Mouse (Mus musculus) granulocyte monocyte progenitor cell, adult 5-6 weeks (primary cell): Measurements from ENCODE around the gene Arid5b. TPM values are rescaled to one million over a fixed set of nuclear protein-coding genes. Genes with fewer than 3 reads are reported as not detected.

ENCODE experiments used
- ATAC-seq: replicated peaks from 2 replicates; pipeline ENCODE4 v1.8.0; 2016; ENCODE audit warnings: mild to moderate bottlenecking, moderate TSS enrichment, inconsistent platforms; ENCODE audit not compliant: poor library complexity, severe bottlenecking
- total RNA-seq, 2 experiments: library from RNA; stranded (forward) in 1 of 2; stranded (reverse) in 1 of 2; fragments of 200-712, 200-1000 nt in 1 of 2; fragments of >200 nt in 1 of 2; fragmentation: Nextera tagmentation in 1 of 2; gene quantifications; 2 replicates each; pipeline ENCODE4 v1.2.3; 2014 to 2017

The Arid5b gene
- total RNA-seq, 2 experiments from 2014 or later: 14.8 to 28.4 TPM

DNA sequence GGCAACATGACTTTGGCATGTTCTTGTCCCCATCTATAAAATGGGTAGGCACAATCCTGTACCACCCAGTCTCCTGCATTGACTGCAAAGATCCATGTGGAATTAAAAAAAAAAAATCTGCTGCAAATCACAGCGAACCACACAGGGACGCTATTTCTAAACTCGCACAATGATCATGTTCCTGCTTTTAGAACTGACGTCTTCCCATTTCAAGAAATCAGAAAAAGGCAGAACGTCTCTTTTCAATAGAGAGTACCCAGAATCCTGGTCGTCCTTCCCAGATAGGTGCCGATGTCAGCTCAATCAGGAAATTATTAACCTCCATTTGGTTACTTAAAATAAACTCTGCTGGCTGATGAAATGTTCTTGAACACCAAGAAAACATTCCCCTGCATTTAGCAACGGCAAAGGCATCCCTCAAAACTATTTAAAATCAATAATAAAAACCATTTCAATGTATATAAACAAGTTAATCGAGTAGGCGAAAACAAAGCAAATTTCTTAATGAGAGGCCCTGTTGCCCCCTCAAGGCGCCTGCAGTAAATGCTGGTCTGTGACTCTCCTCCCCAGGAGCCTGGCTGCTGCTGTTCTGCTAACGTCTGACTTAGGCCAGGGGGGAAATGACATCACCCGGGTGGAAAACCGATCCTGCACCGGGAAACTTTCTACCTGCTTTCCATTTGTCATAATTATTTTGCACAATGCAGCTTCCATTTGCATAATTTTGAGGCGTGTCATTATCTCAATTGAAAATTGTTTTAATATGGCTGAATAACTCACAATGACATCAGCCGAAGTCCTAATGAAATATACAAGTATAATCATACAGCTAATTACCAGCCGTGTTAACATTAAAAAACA lies 3.4 kb downstream of the Arid5b start:
- ATAC-seq: no peak; the same call in 1 of the 2 replicates

GRCm38 (mm10) chr10:68269789-68270188 lies 8.8 kb downstream of the Arid5b start:
- ATAC-seq: no peak

GRCm38 (mm10) chr10:68268629-68269028 lies 9.9 kb downstream of the Arid5b start:
- ATAC-seq: peak; percentile 45

GRCm38 (mm10) chr10:68263969-68264688 lies 14.4 kb downstream of the Arid5b start:
- ATAC-seq: peak; percentile 71

- no peak for ATAC-seq
These were observed 15.1 kb downstream of the Arid5b start for GRCm38 (mm10) chr10:68263296-68263968.

GRCm38 (mm10) chr10:68259601-68260000 lies 18.9 kb downstream of the Arid5b start:
- no peak for ATAC-seq

- no peak for ATAC-seq
These were observed 21.0 kb downstream of the Arid5b start for GRCm38 (mm10) chr10:68257358-68258056.

DNA sequence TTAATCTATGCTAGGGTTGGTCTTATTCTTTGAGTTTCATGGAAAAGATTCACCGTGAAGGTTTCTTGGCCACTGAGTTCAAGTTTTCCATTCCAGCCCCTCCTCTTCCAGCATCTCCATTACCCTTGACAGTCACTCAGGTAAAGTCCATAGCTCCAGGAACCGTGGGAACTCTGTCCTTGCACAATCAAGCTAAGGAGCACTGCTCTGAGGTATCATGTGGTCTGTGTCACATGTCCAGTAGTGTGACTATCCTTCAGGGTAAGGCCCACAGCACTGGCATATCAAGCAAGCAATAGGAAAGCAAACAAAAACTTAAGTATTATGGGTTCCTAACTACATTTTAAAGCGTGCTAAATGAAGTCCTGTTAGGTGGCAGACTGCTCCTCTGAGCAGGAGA lies 22.4 kb downstream of the Arid5b start:
- ATAC-seq: no peak

GRCm38 (mm10) chr10:68253452-68254117 lies 25.0 kb downstream of the Arid5b start:
- ATAC-seq: no peak

GRCm38 (mm10) chr10:68252650-68253049 lies 25.9 kb downstream of the Arid5b start:
- ATAC-seq: peak; percentile 57

- peak; percentile 81 for ATAC-seq
These were observed 29.2 kb downstream of the Arid5b start for GRCm38 (mm10) chr10:68249355-68249782.

DNA sequence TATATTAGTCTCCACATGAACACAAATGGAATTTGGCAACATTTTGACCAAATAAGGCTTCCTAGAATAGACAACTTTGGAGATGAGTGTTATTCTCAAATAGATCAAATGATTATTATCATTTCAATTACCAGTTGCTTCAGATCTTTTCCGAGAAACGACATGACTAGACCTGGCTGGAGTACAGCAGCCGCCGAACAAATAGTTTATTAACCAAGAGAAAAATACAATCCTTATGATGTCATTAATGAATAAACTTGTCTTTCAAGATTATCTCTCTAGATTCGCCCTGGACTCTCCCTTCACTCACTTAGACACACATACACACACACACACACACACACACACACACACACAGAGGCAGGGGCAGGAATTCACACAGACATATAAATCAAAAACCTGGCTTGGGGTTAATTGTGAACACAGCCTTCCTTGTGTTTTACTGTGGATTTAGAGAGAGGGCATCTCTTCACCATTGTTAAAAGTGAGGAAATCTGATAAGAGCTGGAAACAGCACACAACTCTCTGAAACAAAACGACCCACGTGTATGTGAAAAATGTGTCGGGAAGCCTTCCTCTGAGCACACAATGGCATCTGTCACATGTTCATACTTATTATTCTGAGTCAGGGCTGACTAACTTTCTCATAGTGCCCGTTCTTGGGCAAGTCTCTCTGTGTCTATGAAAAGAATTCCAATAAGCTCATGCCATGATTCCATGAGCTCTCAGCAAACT lies 30.1 kb downstream of the Arid5b start:
- ATAC-seq: no peak

GRCm38 (mm10) chr10:68247490-68248280 lies 30.9 kb downstream of the Arid5b start:
- ATAC-seq: 0 out of 2 replicates have a peak, but pooled peaks have one; percentile 10

DNA sequence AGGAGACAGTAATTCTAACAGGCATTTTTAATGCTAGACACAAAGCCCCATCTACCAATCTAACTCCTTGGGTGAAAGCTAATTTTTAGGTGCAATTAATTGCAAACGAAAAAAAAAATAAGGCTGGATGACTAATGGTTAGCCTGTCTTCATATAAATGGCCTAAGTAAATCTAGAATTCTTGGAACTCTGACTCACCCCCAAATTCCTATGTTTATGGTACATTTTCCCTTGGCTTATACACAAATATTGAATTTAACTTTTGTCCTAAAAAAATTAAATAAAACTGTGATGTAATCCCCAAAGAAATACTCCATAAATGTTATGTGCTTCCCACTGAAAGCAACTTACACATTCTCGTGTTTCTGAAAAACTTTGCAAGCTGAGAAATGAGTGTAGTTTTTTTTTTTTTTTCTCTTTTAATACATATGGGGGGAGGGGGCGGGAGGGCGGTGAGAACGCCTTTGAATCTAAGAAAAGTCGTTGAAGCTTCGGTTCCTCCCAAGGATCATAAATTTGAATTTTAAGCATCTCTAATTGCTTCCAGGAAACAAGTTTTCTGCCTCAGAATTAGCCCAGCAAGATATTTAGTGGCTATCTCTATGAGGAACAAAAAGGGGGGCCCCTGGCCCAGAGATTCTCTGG lies 31.8 kb downstream of the Arid5b start:
- no peak for ATAC-seq

DNA sequence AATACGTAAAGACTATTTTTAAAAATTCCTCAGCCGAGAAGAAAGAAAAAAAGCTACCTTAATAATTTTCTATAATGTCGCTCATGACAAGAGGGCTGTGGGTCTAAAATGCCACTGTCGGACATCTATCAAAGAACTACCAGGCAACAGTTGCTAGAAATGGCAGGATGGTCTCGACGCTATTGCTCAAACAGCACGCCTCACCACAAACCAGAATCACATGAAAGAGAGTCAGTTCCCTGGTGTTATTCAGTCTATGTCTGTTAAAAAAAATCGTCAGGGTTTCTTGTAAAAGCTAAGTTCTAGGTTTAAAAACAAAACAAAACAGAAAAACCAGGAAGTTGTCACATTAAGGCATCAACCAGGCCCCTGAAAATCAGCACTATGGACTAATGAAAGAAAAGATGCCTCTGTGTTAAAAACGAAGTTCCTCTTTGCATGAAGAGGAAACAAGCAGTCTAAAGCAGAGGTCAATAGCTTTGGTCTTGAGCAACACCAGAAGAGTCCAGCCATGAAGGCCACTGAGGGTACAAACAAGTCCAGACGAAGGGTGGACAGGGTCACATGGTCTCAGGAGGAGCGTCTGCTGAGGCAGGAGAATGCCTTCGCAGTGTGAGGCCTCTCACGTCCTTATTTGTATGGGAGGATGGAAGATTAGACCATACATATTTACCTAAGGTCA lies 37.6 kb downstream of the Arid5b start:
- peak; percentile 85 for ATAC-seq

GRCm38 (mm10) chr10:68240094-68240803 lies 38.3 kb downstream of the Arid5b start:
- ATAC-seq: no peak
